Mouse (Mus musculus) hindbrain, postnatal 0 days (tissue): Measurements from ENCODE around the gene Ruvbl2. TPM values are rescaled to one million over a fixed set of nuclear protein-coding genes. Genes with fewer than 3 reads are reported as not detected.
A peak's percentile ranks its signal among the peaks of the same experiment; 100 is the strongest.
"Not testable (repeated sequence)": the region's sequence is repeated elsewhere in the genome, so short reads cannot be mapped to it uniquely, and the experiment has no call there.

Experiments used
- ATAC-seq: fragments of 200-750 bp; cut with Nextera tagmentation; 2 replicates; pipeline ENCODE4 v1.8.0; 2017; ENCODE audit warnings: mild to moderate bottlenecking, moderate TSS enrichment, moderate library complexity
- DNase-seq: peaks from one replicate; pipeline ENCODE4 v3.0.0-alpha.2; 2015; ENCODE audit warnings: low spot score
- H3K27ac ChIP-seq: fragments of 300-500 bp; sonication (generic); 2 replicates; pipeline ENCODE4 v1.5.1; 2014; ENCODE audit warnings: mild to moderate bottlenecking
- H3K27me3 ChIP-seq: fragments of 300-500 bp; sonication (generic); 2 replicates; pipeline ENCODE4 v1.6.1; 2014; ENCODE audit warnings: low read length, mixed read lengths; ENCODE audit not compliant: insufficient read depth
- H3K36me3 ChIP-seq: fragments of 300-500 bp; sonication (generic); 2 replicates; pipeline ENCODE4 v1.6.1; 2014; ENCODE audit warnings: low read length, mixed read lengths; ENCODE audit not compliant: insufficient read depth
- H3K4me1 ChIP-seq: fragments of 300-500 bp; sonication (generic); 2 replicates; pipeline ENCODE4 v1.6.1; 2014; ENCODE audit warnings: antibody characterized with exemption, low read length, mixed read lengths; ENCODE audit not compliant: insufficient read depth
- H3K4me2 ChIP-seq: fragments of 300-500 bp; sonication (generic); 2 replicates; pipeline ENCODE4 v1.6.1; 2014; ENCODE audit warnings: low read depth, mild to moderate bottlenecking, low read length, moderate library complexity, mixed read lengths
- H3K4me3 ChIP-seq: fragments of 300-500 bp; sonication (generic); 2 replicates; pipeline ENCODE4 v1.5.1; 2014; ENCODE audit warnings: low read length
- H3K9ac ChIP-seq: fragments of 300-500 bp; sonication (generic); replicated peaks from 2 replicates; pipeline ENCODE4 v1.6.1; 2014; ENCODE audit warnings: mild to moderate bottlenecking, low read length, moderate library complexity, mixed read lengths
- H3K9me3 ChIP-seq: fragments of 300-500 bp; sonication (generic); 2 replicates; pipeline ENCODE4 v1.6.1; 2016; ENCODE audit warnings: low read length, mixed read lengths
- CTCF ChIP-seq: IDR thresholded peaks from 2 replicates; pipeline ENCODE4 v1.5.1; 2016; ENCODE audit warnings: antibody characterized with exemption, control low read depth, low read depth
- WGBS: fragments of 180-500 bp; shearing (Covaris S2); extraction: QIAGEN DNeasy Blood & Tissue Kit; methylation state at CpG from one replicate; pipeline ENCODE4 v1.1.7; 2014; 5-methylcytosine and 5-hydroxymethylcytosine counted together
- polyA plus RNA-seq: library from polyadenylated mRNA; unstranded; fragments of >200 nt; fragmentation: Nextera tagmentation; extraction: Ambion mirVana; gene quantifications from 2 replicates; pipeline ENCODE4 v1.2.1, GENCODE M21; 2015
- total RNA-seq: library from RNA; depleted of rRNA; stranded (reverse); fragments of >200 nt; gene quantifications from 2 replicates; pipeline ENCODE4 v1.2.3, GENCODE M21; 2014

Gene Ruvbl2
- total and polyA plus RNA-seq, 2 experiments from 2014 or later, result 82.9 to 147 TPM

DNA sequence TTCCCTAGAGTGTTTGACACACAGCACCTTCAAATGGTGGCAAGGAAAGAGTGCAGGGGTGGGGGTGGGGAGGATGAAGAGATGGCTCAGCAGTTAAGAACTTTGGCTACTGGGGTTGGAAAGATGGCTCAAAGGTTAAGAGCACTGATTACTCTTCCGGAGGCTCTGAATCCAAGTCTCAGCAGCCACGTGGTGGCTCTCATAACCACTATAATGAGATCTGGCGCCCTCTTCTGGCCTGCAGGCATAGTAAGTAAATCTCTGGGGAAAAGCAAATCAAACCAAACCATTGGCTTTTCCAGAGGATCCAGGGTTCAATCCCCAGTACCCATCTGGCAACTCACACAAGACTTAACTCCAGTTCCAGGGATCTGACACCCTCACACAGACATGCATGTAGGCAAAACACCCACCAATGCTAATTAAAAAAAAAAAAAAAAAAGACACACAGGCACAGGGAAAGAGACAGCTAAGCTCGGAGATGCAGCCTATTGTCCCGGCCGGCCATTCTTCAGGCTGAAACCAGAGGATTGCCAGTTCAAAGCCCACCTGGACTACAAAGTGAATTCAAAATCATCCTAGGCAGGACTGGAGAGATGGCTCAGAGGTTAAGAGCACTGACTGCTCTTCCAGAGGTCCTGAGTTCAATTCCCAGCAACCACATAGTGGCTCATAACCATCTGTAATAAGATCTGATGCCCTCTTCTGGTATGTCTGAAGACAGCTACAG is 34.2 kb downstream of the Ruvbl2 start:
- H3K9ac ChIP-seq, result no peak overlapping the region
- no peaks in the 10 kb centered on the region for H3K4me1 ChIP-seq
- ATAC-seq (no peak), DNase-seq (peak; percentile 81)
- no peaks in the 10 kb centered on the region for H3K36me3 ChIP-seq
- WGBS, result 44% methylated on average over 6 of the region's 6 CpGs
- peaks cover 37% of the 10 kb centered on the region for H3K27me3 ChIP-seq
- no peak overlapping the region for H3K4me3 ChIP-seq
- H3K27ac ChIP-seq, result no peak overlapping the region
- no peaks in the 10 kb centered on the region for H3K9me3 ChIP-seq
- peak; percentile 67 for TF ChIP-seq CTCF
- H3K4me2 ChIP-seq, result no peak overlapping the region

GRCm38 (mm10) chr7:45401521-45402085 is 36.3 kb downstream of the Ruvbl2 start:
- no peak for TF ChIP-seq CTCF
- H3K4me1 ChIP-seq, result no peaks in the 10 kb centered on the region
- no peaks in the 10 kb centered on the region for H3K9me3 ChIP-seq
- no peak overlapping the region for H3K4me2 ChIP-seq
- no peaks in the 10 kb centered on the region for H3K36me3 ChIP-seq
- no peak overlapping the region for H3K27ac ChIP-seq
- peaks cover 16% of the 10 kb centered on the region for H3K27me3 ChIP-seq
- DNase-seq (no peak), ATAC-seq (no peak)
- 76% methylated on average over 10 of the region's 10 CpGs for WGBS
- H3K9ac ChIP-seq, result no peak overlapping the region
- H3K4me3 ChIP-seq, result no peak overlapping the region

- H3K4me3 ChIP-seq, result no peak overlapping the region
- H3K9ac ChIP-seq, result no peak overlapping the region
- H3K4me2 ChIP-seq, result no peak overlapping the region
- no peak overlapping the region for H3K27ac ChIP-seq
- DNase-seq, result no peak
- no peak for TF ChIP-seq CTCF
- no peaks in the 10 kb centered on the region for H3K27me3 ChIP-seq
- WGBS, result 76% methylated on average over 2 of the region's 2 CpGs
- peaks cover 3% of the 10 kb centered on the region; the same call in 1 of the 2 replicates for H3K36me3 ChIP-seq
- H3K4me1 ChIP-seq, result peaks cover 13% of the 10 kb centered on the region
- no peak for ATAC-seq
- no peaks in the 10 kb centered on the region for H3K9me3 ChIP-seq
These were observed 41.1 kb downstream of the Ruvbl2 start for GRCm38 (mm10) chr7:45396787-45397186.

DNA sequence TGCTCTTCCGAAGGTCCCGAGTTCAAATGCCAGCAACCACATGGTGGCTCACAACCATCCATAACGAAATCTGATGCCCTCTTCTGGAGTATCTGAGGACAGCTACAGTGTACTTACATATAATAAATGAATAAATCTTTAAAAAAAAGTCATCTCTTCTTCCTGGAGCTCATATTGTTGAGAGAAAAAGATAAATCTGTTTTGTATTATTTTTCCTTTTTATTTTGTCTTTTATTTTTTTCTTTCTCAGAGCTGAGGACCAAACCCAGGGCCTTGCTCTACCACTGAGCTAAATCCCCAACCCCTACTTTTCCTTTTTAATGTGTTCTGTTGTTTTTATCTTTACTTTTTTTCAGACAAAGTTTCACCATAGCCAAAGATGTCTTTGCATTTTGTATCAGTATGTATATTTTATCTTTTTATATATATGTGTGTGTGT is 41.5 kb downstream of the Ruvbl2 start:
- ATAC-seq, result peak; percentile 16
- not testable (repeated sequence) for H3K27me3 ChIP-seq, DNase-seq, H3K36me3 ChIP-seq, H3K9me3 ChIP-seq
- Histone ChIP-seq H3K27ac (peak overlapping the region; percentile 88), H3K4me2 (peak overlapping the region; percentile 56), H3K4me3 (peak overlapping the region; percentile 77), H3K9ac (peak overlapping the region; percentile 37; the same call in 1 of the 2 replicates), H3K4me1 (peaks cover 13% of the 10 kb centered on the region)
- 0% methylated on average over 3 of the region's 3 CpGs for WGBS
- TF ChIP-seq CTCF, result peak; percentile 25; the same call in 1 of the 2 replicates

DNA sequence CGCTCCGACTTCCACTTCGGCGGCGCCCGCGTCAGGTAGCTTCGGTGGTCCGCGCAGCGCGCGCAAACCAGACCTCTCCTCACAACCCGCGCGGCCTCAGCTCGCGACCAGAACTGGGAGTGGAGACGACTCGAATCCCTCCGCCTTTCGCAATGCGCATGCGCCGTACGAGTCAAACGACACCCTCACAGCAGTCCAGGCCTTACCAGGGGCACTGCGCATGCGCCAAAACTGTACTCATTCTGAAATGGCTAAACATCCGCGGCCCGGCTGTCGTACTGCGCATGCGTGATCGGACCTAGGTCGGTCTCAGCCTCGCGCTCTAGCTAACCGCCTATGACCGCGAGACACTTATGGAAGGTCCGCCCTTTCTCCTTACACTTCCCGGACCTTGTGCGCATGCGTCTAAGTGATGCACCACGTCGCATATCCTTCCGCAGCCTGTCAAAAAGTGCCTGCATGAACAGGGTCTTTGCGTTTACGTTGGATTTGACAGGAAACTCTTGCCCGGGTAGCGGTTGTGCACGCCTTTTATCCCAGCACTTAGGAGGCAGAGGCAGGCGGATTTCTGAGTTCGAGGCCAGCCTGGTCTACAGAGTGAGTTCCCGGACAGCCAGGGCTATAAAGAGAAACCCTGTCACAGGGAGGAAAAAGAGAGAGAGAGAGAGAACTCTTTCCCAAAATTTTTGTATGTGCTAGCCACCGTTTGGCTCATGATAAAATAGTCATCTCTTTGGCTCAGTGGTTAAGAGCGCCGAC is 42.1 kb downstream of the Ruvbl2 start, which contains the start of gene Snrnp70:
Gene Snrnp70 (minus strand): TSS at position 165 of the 759 bp plus-strand sequence.
- H3K27me3 ChIP-seq, result no peaks in the 10 kb centered on the region
- WGBS, result 2% methylated on average over 60 of the region's 60 CpGs
- peak within 1 kb of the TSS; percentile 83 for H3K9ac ChIP-seq
- TF ChIP-seq CTCF, result no peak
- H3K27ac ChIP-seq, result peak within 1 kb of the TSS; percentile 99
- H3K4me2 ChIP-seq, result peak within 1 kb of the TSS; percentile 98
- H3K4me1 ChIP-seq, result peaks cover 13% of the 10 kb centered on the region
- peaks cover 9% of the 10 kb centered on the region; the same call in 1 of the 2 replicates for H3K36me3 ChIP-seq
- DNase-seq (peak; percentile 100), ATAC-seq (peak; percentile 97)
- H3K9me3 ChIP-seq, result no peaks in the 10 kb centered on the region
- H3K4me3 ChIP-seq, result peak within 1 kb of the TSS; percentile 77

DNA sequence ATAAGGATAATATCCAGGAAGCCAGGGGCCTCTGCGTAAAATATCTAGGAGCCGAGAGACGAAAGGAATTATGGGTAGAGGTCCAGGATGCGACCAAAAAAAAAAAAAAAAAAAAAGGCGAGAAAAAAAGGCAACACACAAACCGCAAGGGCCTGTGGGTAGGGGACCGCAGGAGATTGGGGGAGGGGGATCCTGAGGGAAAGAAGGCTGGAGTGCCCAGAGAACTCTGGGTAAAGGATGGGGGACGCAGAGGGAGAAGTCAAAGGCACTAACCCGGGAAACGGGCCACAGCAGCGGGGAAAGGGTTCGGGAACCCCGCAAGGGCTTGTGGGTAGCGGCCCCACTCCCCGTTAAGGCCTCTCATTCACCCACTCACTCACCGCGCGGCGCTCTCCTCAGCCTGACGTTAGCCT is 42.8 kb downstream of the Ruvbl2 start:
- DNase-seq (peak; percentile 83), ATAC-seq (peak; percentile 66)
- under 1% methylated on average over 17 of the region's 20 CpGs for WGBS

More for the DNA sequence above, 42.8 kb downstream of the Ruvbl2 start:
- Histone ChIP-seq H3K36me3 (peaks cover 15% of the 10 kb centered on the region; the same call in 1 of the 2 replicates), H3K4me2 (peak overlapping the region; percentile 98), H3K4me1 (peaks cover 13% of the 10 kb centered on the region), H3K27ac (peak overlapping the region; percentile 99), H3K9me3 (no peaks in the 10 kb centered on the region), H3K9ac (peak overlapping the region; percentile 83), H3K4me3 (peak overlapping the region; percentile 77), H3K27me3 (no peaks in the 10 kb centered on the region)
- no peak for TF ChIP-seq CTCF
